Mouse (Mus musculus) forebrain, embryonic 15.5 days (tissue): Measurements from ENCODE around the gene Apoa2. TPM values are rescaled to one million over a fixed set of nuclear protein-coding genes. Genes with fewer than 3 reads are reported as not detected.

ENCODE experiments used
- ATAC-seq: fragments of 200-750 bp; cut with Nextera tagmentation; replicated peaks from 2 replicates; pipeline ENCODE4 v1.8.0; 2017; ENCODE audit warnings: mild to moderate bottlenecking, moderate TSS enrichment, moderate library complexity
- H3K27ac ChIP-seq: fragments of 300-500 bp; sonication (generic); replicated peaks from 2 replicates; pipeline ENCODE4 v1.5.1; 2015; ENCODE audit warnings: mild to moderate bottlenecking, inconsistent platforms
- H3K27me3 ChIP-seq: fragments of 300-500 bp; sonication (generic); 2 replicates; pipeline ENCODE4 v1.6.1; 2015; ENCODE audit warnings: inconsistent platforms
- H3K36me3 ChIP-seq: fragments of 300-500 bp; sonication (generic); 2 replicates; pipeline ENCODE4 v1.6.1; 2015; ENCODE audit warnings: mild to moderate bottlenecking, inconsistent platforms
- H3K4me1 ChIP-seq: fragments of 300-500 bp; sonication (generic); 2 replicates; pipeline ENCODE4 v1.6.1; 2015; ENCODE audit warnings: inconsistent platforms
- H3K4me2 ChIP-seq: fragments of 300-500 bp; sonication (generic); replicated peaks from 2 replicates; pipeline ENCODE4 v1.6.1; 2015; ENCODE audit warnings: mild to moderate bottlenecking, inconsistent platforms
- H3K4me3 ChIP-seq: fragments of 300-500 bp; sonication (generic); 2 replicates; pipeline ENCODE4 v1.5.1; 2015; ENCODE audit warnings: mild to moderate bottlenecking, inconsistent platforms
- H3K9ac ChIP-seq: fragments of 300-500 bp; sonication (generic); replicated peaks from 2 replicates; pipeline ENCODE4 v1.6.1; 2015; ENCODE audit warnings: mild to moderate bottlenecking, inconsistent platforms
- H3K9me3 ChIP-seq: fragments of 300-500 bp; sonication (generic); 2 replicates; pipeline ENCODE4 v1.6.1; 2016; ENCODE audit warnings: inconsistent platforms
- WGBS: fragments of 180-500 bp; shearing (Covaris S2); methylation state at CpG from one replicate; pipeline ENCODE4 v1.1.7; 2015; ENCODE audit warnings: mixed read lengths; 5-methylcytosine and 5-hydroxymethylcytosine counted together
- polyA plus RNA-seq: library from polyadenylated mRNA; unstranded; fragments of >200 nt; fragmentation: Nextera tagmentation; extraction: Ambion mirVana; gene quantifications from 2 replicates; pipeline ENCODE4 v1.2.1, GENCODE M21; 2015

Gene Apoa2
- polyA plus RNA-seq, 1 experiment from 2014 or later: 1.8 TPM

- Histone ChIP-seq H3K36me3 (peaks cover 36% of the 10 kb centered on the region), H3K9ac (no peak overlapping the region), H3K4me1 (peaks cover 35% of the 10 kb centered on the region), H3K9me3 (no peaks in the 10 kb centered on the region), H3K27me3 (no peaks in the 10 kb centered on the region), H3K4me2 (no peak overlapping the region), H3K4me3 (no peak overlapping the region), H3K27ac (no peak overlapping the region)
- no peak for ATAC-seq
- 92% methylated on average over 8 of the region's 8 CpGs for WGBS
Measured at GRCm38 (mm10) chr1:171245353-171245752, 20.5 kb downstream of the Apoa2 start.

- H3K36me3 ChIP-seq: peaks cover 22% of the 10 kb centered on the region
- H3K27ac ChIP-seq: peak overlapping the region; percentile 86
- WGBS: under 1% methylated on average over 41 of the region's 41 CpGs
- peaks cover 51% of the 10 kb centered on the region for H3K4me1 ChIP-seq
- H3K27me3 ChIP-seq: no peaks in the 10 kb centered on the region
- ATAC-seq: peak; percentile 93
- H3K4me2 ChIP-seq: peak overlapping the region; percentile 72
- no peaks in the 10 kb centered on the region for H3K9me3 ChIP-seq
- H3K9ac ChIP-seq: peak overlapping the region; percentile 95
- H3K4me3 ChIP-seq: peak overlapping the region; percentile 88
Measured at GRCm38 (mm10) chr1:171246709-171247452, 22.0 kb downstream of the Apoa2 start.

DNA sequence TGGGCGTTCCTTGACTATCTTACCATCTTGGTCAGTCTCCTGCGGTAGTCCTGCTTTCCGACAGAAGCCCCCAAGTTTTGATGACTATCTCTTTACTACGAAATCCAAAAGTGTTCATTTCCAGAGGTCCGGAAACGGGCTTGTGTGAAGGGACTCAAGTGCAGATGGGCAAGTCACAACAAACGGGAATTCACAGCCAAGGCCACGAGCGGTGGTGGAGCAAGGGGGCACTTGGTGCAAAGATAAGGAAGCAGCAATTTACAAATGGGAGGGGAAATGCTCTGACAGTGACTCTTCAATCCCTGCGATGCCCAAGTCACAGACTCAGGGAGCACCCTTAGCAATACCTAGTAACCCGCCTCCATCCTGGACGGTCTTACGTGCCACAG, 22.6 kb downstream of the Apoa2 start:
- 18% methylated on average over 13 of the region's 13 CpGs for WGBS
- H3K27me3 ChIP-seq: no peaks in the 10 kb centered on the region
- H3K4me1 ChIP-seq: peaks cover 56% of the 10 kb centered on the region
- peak; percentile 11; the same call in 1 of the 2 replicates for ATAC-seq
- peak overlapping the region; percentile 35 for H3K9ac ChIP-seq
- H3K4me3 ChIP-seq: peak overlapping the region; percentile 88
- H3K27ac ChIP-seq: peak overlapping the region; percentile 86
- peak overlapping the region; percentile 72 for H3K4me2 ChIP-seq
- H3K36me3 ChIP-seq: peaks cover 17% of the 10 kb centered on the region
- no peaks in the 10 kb centered on the region for H3K9me3 ChIP-seq

- peak overlapping the region; percentile 88 for H3K4me3 ChIP-seq
Measured at GRCm38 (mm10) chr1:171247916-171248315, 23.1 kb downstream of the Apoa2 start.

DNA sequence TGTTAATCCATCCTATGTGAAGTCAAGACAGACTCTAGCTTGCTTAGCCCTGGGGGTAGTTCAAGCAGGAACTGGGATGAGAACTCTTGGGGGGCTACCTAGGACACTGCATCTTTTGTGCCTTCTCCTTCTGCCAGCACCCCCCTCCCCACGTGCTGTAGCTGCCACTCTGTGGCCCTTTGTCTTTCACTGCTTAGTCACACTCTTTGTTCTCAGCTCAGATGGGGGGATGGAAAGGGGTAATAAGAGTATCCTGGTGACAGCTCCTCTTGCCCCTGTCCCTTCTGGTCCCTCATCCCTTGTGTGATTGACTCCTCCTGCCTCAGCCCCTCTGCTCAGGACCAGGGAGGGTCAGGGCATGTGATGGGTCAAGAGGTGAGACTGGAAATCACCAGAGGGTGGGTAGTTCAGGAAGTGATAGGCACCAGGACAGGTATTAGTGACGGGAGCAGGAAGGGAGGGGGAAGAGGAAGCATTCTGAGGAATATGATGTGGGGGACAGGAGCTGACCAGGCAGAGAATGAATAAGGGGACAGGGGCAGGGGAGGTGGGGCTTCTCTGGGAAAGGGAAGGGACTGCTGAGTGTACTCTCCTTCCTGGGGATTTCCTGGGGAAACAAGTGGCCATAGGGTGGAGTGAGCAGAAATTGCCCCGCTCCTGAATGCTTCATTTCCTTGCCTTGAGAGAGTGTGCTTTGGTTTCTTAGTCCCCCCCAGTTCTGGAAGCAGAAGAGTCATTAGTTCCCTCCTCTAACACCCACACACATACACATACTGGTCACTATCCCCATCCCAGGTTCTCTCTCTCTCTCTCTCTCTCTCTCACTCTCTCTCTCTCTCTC, 23.8 kb downstream of the Apoa2 start:
- 40% methylated on average over 3 of the region's 3 CpGs for WGBS
- H3K27ac ChIP-seq: peak overlapping the region; percentile 86; the same call in 1 of the 2 replicates
- no peak overlapping the region for H3K9ac ChIP-seq
- H3K27me3 ChIP-seq: no peaks in the 10 kb centered on the region
- no peaks in the 10 kb centered on the region for H3K9me3 ChIP-seq
- no peak overlapping the region for H3K4me2 ChIP-seq
- H3K4me1 ChIP-seq: peaks cover 61% of the 10 kb centered on the region
- H3K4me3 ChIP-seq: no peak overlapping the region
- H3K36me3 ChIP-seq: peaks cover 7% of the 10 kb centered on the region
- no peak for ATAC-seq

More at GRCm38 (mm10) chr1:171247916-171248315, 23.1 kb downstream of the Apoa2 start:
- H3K4me1 ChIP-seq: peaks cover 61% of the 10 kb centered on the region
- peaks cover 12% of the 10 kb centered on the region for H3K36me3 ChIP-seq
- H3K9me3 ChIP-seq: no peaks in the 10 kb centered on the region
- H3K4me2 ChIP-seq: peak overlapping the region; percentile 72
- no peak for ATAC-seq
- peak overlapping the region; percentile 86 for H3K27ac ChIP-seq
- WGBS: 24% methylated on average over 4 of the region's 4 CpGs
- H3K9ac ChIP-seq: no peak overlapping the region
- no peaks in the 10 kb centered on the region for H3K27me3 ChIP-seq

- Histone ChIP-seq H3K4me1 (peaks cover 61% of the 10 kb centered on the region), H3K4me3 (peak within 1 kb of the TSS; percentile 32), H3K4me2 (peak within 1 kb of the TSS; percentile 47), H3K27me3 (no peaks in the 10 kb centered on the region), H3K9ac (peak within 1 kb of the TSS; percentile 41), H3K9me3 (no peaks in the 10 kb centered on the region), H3K27ac (peak within 1 kb of the TSS; percentile 85), H3K36me3 (no peaks in the 10 kb centered on the region)
- WGBS: 12% methylated on average over 5 of the region's 5 CpGs
- 0 out of 2 replicates have a peak, but pooled peaks have one; percentile 29 for ATAC-seq
Measured at GRCm38 (mm10) chr1:171249913-171250600, 25.2 kb downstream of the Apoa2 start, which contains the start of gene Adamts4. Gene Adamts4 (plus strand): TSS chr1:171250421.

DNA sequence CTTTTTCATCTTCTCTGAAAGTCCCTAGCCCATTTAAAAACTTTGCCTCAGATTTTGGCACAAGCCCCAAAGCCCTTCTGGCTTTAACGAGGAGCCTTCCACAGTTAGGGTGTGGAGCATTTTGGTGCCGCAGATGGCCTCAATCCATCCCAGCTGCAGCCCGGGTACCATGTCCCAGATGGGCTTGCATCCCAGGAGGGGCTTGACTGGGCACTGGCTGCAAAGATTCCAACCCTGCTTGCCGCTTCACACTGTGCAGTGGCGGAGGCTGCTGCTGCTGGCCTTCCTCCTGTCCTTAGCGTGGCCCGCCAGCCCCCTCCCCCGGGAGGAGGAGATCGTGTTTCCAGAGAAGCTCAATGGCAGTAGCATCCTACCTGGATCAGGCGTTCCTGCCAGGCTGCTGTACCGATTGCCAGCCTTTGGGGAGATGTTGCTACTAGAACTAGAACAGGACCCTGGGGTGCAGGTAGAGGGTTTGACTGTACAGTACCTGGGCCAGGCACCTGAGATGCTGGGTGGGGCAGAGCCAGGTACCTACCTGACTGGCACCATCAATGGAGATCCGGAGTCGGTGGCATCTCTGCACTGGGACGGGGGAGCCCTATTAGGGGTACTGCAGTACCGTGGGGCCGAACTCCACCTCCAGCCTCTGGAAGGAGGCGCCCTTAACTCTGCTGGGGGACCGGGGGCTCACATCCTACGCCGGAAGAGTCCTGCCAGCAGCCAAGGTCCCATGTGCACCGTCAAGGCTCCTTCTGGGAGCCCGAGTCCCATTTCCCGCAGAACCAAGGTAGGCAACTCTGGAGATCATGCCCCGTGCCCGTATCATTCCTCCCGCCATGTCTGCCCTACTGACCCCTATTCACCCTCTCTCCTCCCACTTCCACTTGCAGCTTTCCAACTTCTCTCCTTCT, 26.1 kb downstream of the Apoa2 start, which contains the start of gene Ndufs2:
Ndufs2 (minus strand) TSS at position 709 of the 914 bp plus-strand sequence.
- Histone ChIP-seq H3K27ac (peak within 1 kb of the TSS; percentile 85), H3K4me3 (peak within 1 kb of the TSS; percentile 32), H3K27me3 (no peaks in the 10 kb centered on the region), H3K9me3 (no peaks in the 10 kb centered on the region), H3K36me3 (no peaks in the 10 kb centered on the region), H3K9ac (peak within 1 kb of the TSS; percentile 41), H3K4me1 (peaks cover 56% of the 10 kb centered on the region), H3K4me2 (peak within 1 kb of the TSS; percentile 47)
- ATAC-seq: peak; percentile 32
- WGBS: 18% methylated on average over 26 of the region's 26 CpGs

GRCm38 (mm10) chr1:171251594-171252324, 26.9 kb downstream of the Apoa2 start:
- H3K4me3 ChIP-seq: peak overlapping the region; percentile 32
- peak overlapping the region; percentile 85 for H3K27ac ChIP-seq
- no peak for ATAC-seq
- H3K4me1 ChIP-seq: peaks cover 51% of the 10 kb centered on the region
- H3K9ac ChIP-seq: peak overlapping the region; percentile 16; the same call in 1 of the 2 replicates
- 7% methylated on average over 13 of the region's 13 CpGs for WGBS
- H3K4me2 ChIP-seq: peak overlapping the region; percentile 47
- H3K36me3 ChIP-seq: no peaks in the 10 kb centered on the region
- no peaks in the 10 kb centered on the region for H3K9me3 ChIP-seq
- H3K27me3 ChIP-seq: no peaks in the 10 kb centered on the region

- H3K9me3 ChIP-seq: no peaks in the 10 kb centered on the region
- peak overlapping the region; percentile 32; the same call in 1 of the 2 replicates for H3K4me3 ChIP-seq
- 47% methylated on average over 17 of the region's 17 CpGs for WGBS
- H3K4me1 ChIP-seq: peaks cover 47% of the 10 kb centered on the region
- H3K27me3 ChIP-seq: no peaks in the 10 kb centered on the region
- no peak overlapping the region for H3K9ac ChIP-seq
- ATAC-seq: no peak
- peak overlapping the region; percentile 47 for H3K4me2 ChIP-seq
- H3K36me3 ChIP-seq: no peaks in the 10 kb centered on the region
- H3K27ac ChIP-seq: peak overlapping the region; percentile 85
Measured at GRCm38 (mm10) chr1:171252415-171252814, 27.6 kb downstream of the Apoa2 start.

GRCm38 (mm10) chr1:171256095-171256818, 31.4 kb downstream of the Apoa2 start:
- Histone ChIP-seq H3K27me3 (no peaks in the 10 kb centered on the region), H3K4me3 (no peak overlapping the region), H3K4me2 (no peak overlapping the region), H3K9me3 (no peaks in the 10 kb centered on the region), H3K4me1 (peaks cover 16% of the 10 kb centered on the region), H3K36me3 (no peaks in the 10 kb centered on the region), H3K27ac (no peak overlapping the region), H3K9ac (no peak overlapping the region)
- WGBS: 90% methylated on average over 24 of the region's 24 CpGs
- no peak for ATAC-seq
